Mouse (Mus musculus): ENCODE measurements around the gene Ogfrl1. TPM values are rescaled to one million over a fixed set of nuclear protein-coding genes. Genes with fewer than 3 reads are reported as not detected.

The Ogfrl1 gene
- total and polyA plus RNA-seq, 3 experiments: 6.6 to 9.0 TPM; not detected in 1

DNA sequence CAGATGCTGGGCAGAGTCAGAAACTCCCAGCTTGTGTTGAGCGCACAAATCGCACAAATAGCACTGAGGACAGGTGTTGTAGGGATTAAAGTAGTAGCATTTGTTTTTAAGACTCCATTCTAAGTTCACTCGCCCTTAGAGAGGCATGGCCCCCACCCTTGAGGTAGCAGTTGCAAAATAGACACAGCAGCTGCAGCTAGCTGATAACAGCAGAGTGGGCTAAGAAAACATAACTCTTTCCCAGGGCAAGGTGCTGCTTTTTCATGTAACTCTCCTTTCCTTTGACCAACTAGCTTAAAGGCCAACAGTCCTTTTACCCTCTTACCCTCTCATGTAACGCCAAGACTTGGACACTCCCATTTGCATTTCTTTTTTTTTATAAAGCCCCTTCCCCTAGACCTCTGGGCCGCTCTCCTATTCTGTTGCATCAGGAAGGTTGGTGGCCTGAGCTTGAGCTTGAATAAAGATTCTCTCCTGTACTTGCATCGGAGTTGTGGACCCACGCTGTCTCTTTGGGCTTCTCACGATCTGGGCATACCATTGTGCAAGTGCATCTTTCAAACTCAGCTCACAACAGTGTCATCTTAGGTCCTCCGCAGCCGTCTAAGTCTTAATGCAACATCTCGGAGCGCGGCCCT is 61.7 kb downstream of the Ogfrl1 start:
- Histone ChIP-seq H3K79me2 (ENCODE audit: control insufficient read depth, insufficient read depth, low read length, poor library complexity) (no peaks in the 10 kb centered on the region), H3K9ac (ENCODE audit: control insufficient read depth, low read depth, low read length, poor library complexity, severe bottlenecking) (peak overlapping the region; percentile 40; the same call in 1 of the 2 replicates), H3K9me3 (replicated peaks; ENCODE audit: insufficient read depth, low read length) (no peaks in the 10 kb centered on the region), H3K36me3 (ENCODE audit: control insufficient read depth in 1 of 2, insufficient read depth in 2 of 2, low read length in 2 of 2) (peaks cover 0 to 10% of the 10 kb centered on the region in 2 experiments; a peak in 2 of 4 replicates), H3K27me3 (ENCODE audit: control insufficient read depth in 1 of 2, insufficient read depth in 2 of 2, low read length in 2 of 2) (no peaks in the 10 kb centered on the region), H3K4me3 (ENCODE audit: control insufficient read depth in 1 of 2, insufficient read depth in 1 of 2, low read depth in 2 of 2, low read length in 2 of 2) (no peak overlapping the region), H3K27ac (ENCODE audit: control insufficient read depth, low read depth, low read length) (peak overlapping the region; percentile 76), H3K4me1 (ENCODE audit: control insufficient read depth in 1 of 2, insufficient read depth in 2 of 2, low read length in 2 of 2) (peaks cover 14 to 21% of the 10 kb centered on the region in 2 experiments)
- DNase-seq (ENCODE audit: low read depth, low spot score): peak; percentile 79
- TF ChIP-seq ZC3H11A (IDR thresholded peaks at IDR 0.05; ENCODE audit: low read depth, low read length) (no peak), TCF12 (IDR thresholded peaks at IDR 0.05; ENCODE audit: low read depth, low read length) (peak; percentile 88), MAX (IDR thresholded peaks at IDR 0.05; ENCODE audit: low read length) (peak; percentile 45; the same call in 1 of the 2 replicates), GABPA (IDR thresholded peaks at IDR 0.05; ENCODE audit: low read depth, low read length) (no peak), E2F4 (IDR thresholded peaks at IDR 0.05; ENCODE audit: borderline replicate concordance, low read depth, low read length) (no peak), POLR2AphosphoS2 (IDR thresholded peaks at IDR 0.05; ENCODE audit: low read length) (no peak), POLR2AphosphoS5 (IDR thresholded peaks at IDR 0.05; ENCODE audit: borderline replicate concordance, low read depth, low read length) (no peak), ZNF384 (IDR thresholded peaks at IDR 0.05; ENCODE audit: low read depth, low read length) (peak; percentile 17; the same call in 1 of the 2 replicates), BHLHE40 (IDR thresholded peaks at IDR 0.05; ENCODE audit: borderline replicate concordance, low read depth, low read length) (no peak), KAT2A (conservative IDR thresholded peaks at IDR 0.05; ENCODE audit: low read depth, low read length) (peak; percentile 34; the same call in 1 of the 2 replicates), MEF2A (IDR thresholded peaks at IDR 0.05; ENCODE audit: extremely low read depth, insufficient replicate concordance, low read depth, low read length, poor library complexity, severe bottlenecking) (0 out of 2 replicates have a peak, but pooled peaks have one; percentile 22), USF1 (IDR thresholded peaks at IDR 0.05; ENCODE audit: low read depth, low read length) (no peak), MYB (IDR thresholded peaks at IDR 0.05; ENCODE audit: low read depth, low read length) (peak; percentile 61), SIN3A (IDR thresholded peaks at IDR 0.05; ENCODE audit: low read length) (peak; percentile 66), TBP (IDR thresholded peaks at IDR 0.05; ENCODE audit: low read depth, low read length) (no peak), USF2 (IDR thresholded peaks at IDR 0.05; ENCODE audit: borderline replicate concordance in 1 of 2, insufficient read depth in 1 of 2, low read depth in 1 of 2, low read length in 2 of 2) (no peak), CHD2 (IDR thresholded peaks at IDR 0.05; ENCODE audit: low read length) (no peak), EP300 (IDR thresholded peaks at IDR 0.05; ENCODE audit: low read depth in 1 of 2, low read length in 2 of 2) (peak; percentile 80 to 88), CTCF (IDR thresholded peaks at IDR 0.05 in 2 of 3, conservative IDR thresholded peaks at IDR 0.05 in 1 of 3; ENCODE audit: control insufficient read depth in 1 of 3, insufficient read depth in 1 of 3, low read depth in 2 of 3, low read length in 3 of 3, poor library complexity in 1 of 3, severe bottlenecking in 1 of 3) (no peak), RCOR1 (IDR thresholded peaks at IDR 0.05; ENCODE audit: low read depth, low read length) (peak; percentile 64), CHD1 (IDR thresholded peaks at IDR 0.05; ENCODE audit: low read depth, low read length) (0 out of 2 replicates have a peak, but pooled peaks have one; percentile 65), ELF1 (IDR thresholded peaks at IDR 0.05; ENCODE audit: low read depth, low read length) (no peak), ZMIZ1 (IDR thresholded peaks at IDR 0.05; ENCODE audit: low read depth, low read length) (no peak), HCFC1 (IDR thresholded peaks at IDR 0.05; ENCODE audit: low read depth, low read length) (0 out of 2 replicates have a peak, but pooled peaks have one; percentile 19), ZKSCAN1 (IDR thresholded peaks at IDR 0.05; ENCODE audit: low read depth, low read length) (no peak), MAZ (IDR thresholded peaks at IDR 0.05; ENCODE audit: low read depth, low read length) (peak; percentile 98), MAFK (IDR thresholded peaks at IDR 0.05; ENCODE audit: borderline replicate concordance, low read depth, low read length) (no peak; the same call in 1 of the 2 replicates), UBTF (IDR thresholded peaks at IDR 0.05; ENCODE audit: borderline replicate concordance, insufficient read depth, low read depth, low read length) (no peak), GATA1 (IDR thresholded peaks at IDR 0.05; ENCODE audit: low read depth, low read length) (peak; percentile 71; the same call in 1 of the 2 replicates), SMC3 (IDR thresholded peaks at IDR 0.05; ENCODE audit: low read depth, low read length) (0 out of 2 replicates have a peak, but pooled peaks have one; percentile 5), NRF1 (IDR thresholded peaks at IDR 0.05; ENCODE audit: insufficient read depth, low read depth, low read length, poor library complexity, severe bottlenecking) (0 out of 2 replicates have a peak, but pooled peaks have one; percentile 5), NELFE (IDR thresholded peaks at IDR 0.05; ENCODE audit: low read depth, low read length) (no peak), POLR2A (IDR thresholded peaks at IDR 0.05; ENCODE audit: control insufficient read depth in 1 of 2, insufficient read depth in 1 of 2, low read depth in 1 of 2, low read length in 2 of 2, poor library complexity in 1 of 2) (no peak), RAD21 (IDR thresholded peaks at IDR 0.05; ENCODE audit: low read depth, low read length) (no peak), MYC (IDR thresholded peaks at IDR 0.05; ENCODE audit: low read depth, low read length) (no peak), TAL1 (IDR thresholded peaks at IDR 0.05; ENCODE audit: low read length) (peak; percentile 96)

Data from MEL (cell line).